Mouse (Mus musculus) liver, embryonic 14.5 days (tissue): ENCODE data around the gene Akap10. TPM values are rescaled to one million over a fixed set of nuclear protein-coding genes. Genes with fewer than 3 reads are reported as not detected.

Source experiments
- ATAC-seq: fragments of 200-750 bp; cut with Nextera tagmentation; 2 replicates; pipeline ENCODE4 v1.8.0; 2017; ENCODE audit warnings: moderate number of reproducible peaks, mild to moderate bottlenecking, moderate library complexity; ENCODE audit not compliant: insufficient read depth
- DNase-seq, 3 experiments: peaks; one replicate each; pipeline ENCODE4 v3.0.0-alpha.2; 2012 to 2013; ENCODE audit warnings: low read depth in 3 of 3, low spot score in 3 of 3
- H3K27ac ChIP-seq: fragments of 300-500 bp; sonication (generic); 2 replicates; pipeline ENCODE4 v1.5.1; 2014; ENCODE audit warnings: moderate library complexity, mild to moderate bottlenecking, control low read depth, inconsistent platforms
- H3K27me3 ChIP-seq: fragments of 300-500 bp; sonication (generic); 2 replicates; pipeline ENCODE4 v1.6.1; 2014; ENCODE audit warnings: mild to moderate bottlenecking, low read length, moderate library complexity; ENCODE audit not compliant: control insufficient read depth, insufficient read depth
- H3K36me3 ChIP-seq: fragments of 300-500 bp; sonication (generic); replicated peaks from 2 replicates; pipeline ENCODE4 v1.6.1; 2014; ENCODE audit warnings: low read depth; ENCODE audit not compliant: control insufficient read depth, insufficient read depth
- H3K4me1 ChIP-seq, 2 experiments: fragments of 200-500 bp in 1 of 2; fragments of 300-500 bp in 1 of 2; sonication (generic) in 1 of 2; replicated peaks; 2 replicates each; pipeline ENCODE4 v1.6.1; 2012 to 2014; ENCODE audit warnings: antibody characterized with exemption in 1 of 2, inconsistent platforms in 1 of 2, low read length in 1 of 2; ENCODE audit not compliant: control insufficient read depth in 2 of 2, insufficient read depth in 2 of 2
- H3K4me2 ChIP-seq: fragments of 300-500 bp; sonication (generic); 2 replicates; pipeline ENCODE4 v1.6.1; 2014; ENCODE audit warnings: low read depth, mild to moderate bottlenecking, control low read depth, moderate library complexity
- H3K4me3 ChIP-seq, 2 experiments: fragments of 200-500 bp in 1 of 2; fragments of 300-500 bp in 1 of 2; sonication (generic) in 1 of 2; 2 replicates each; pipeline ENCODE4 v1.5.1; 2012 to 2014; ENCODE audit warnings: low read depth in 2 of 2, low read length in 2 of 2, mild to moderate bottlenecking in 2 of 2, control low read depth in 1 of 2, inconsistent platforms in 1 of 2, moderate library complexity in 1 of 2; ENCODE audit not compliant: insufficient read depth in 1 of 2
- H3K9ac ChIP-seq: fragments of 300-500 bp; sonication (generic); replicated peaks from 2 replicates; pipeline ENCODE4 v1.6.1; 2014; ENCODE audit warnings: mild to moderate bottlenecking, control low read depth, moderate library complexity
- H3K9me3 ChIP-seq: fragments of 300-500 bp; sonication (generic); 2 replicates; pipeline ENCODE4 v1.6.1; 2016; ENCODE audit warnings: low read length, mixed read lengths; ENCODE audit not compliant: control insufficient read depth
- CTCF ChIP-seq: IDR thresholded peaks from 2 replicates; pipeline ENCODE4 v1.5.1; 2016; ENCODE audit warnings: antibody characterized with exemption, low read depth, control low read depth
- EP300 ChIP-seq: IDR thresholded peaks from 2 replicates; pipeline ENCODE4 v1.6.1; 2016; ENCODE audit warnings: antibody characterized with exemption, low read depth
- WGBS: fragments of 180-500 bp; shearing (Covaris S2); extraction: QIAGEN DNeasy Blood & Tissue Kit; methylation state at CpG from one replicate; pipeline ENCODE4 v1.1.7; 2014; ENCODE audit not compliant: insufficient replicate concordance; 5-methylcytosine and 5-hydroxymethylcytosine counted together
- polyA plus RNA-seq, 2 experiments: library from polyadenylated mRNA; depleted of rRNA in 1 of 2; stranded (reverse) in 1 of 2; unstranded in 1 of 2; fragments of >200 nt; fragmentation: Nextera tagmentation in 1 of 2; extraction: Ambion mirVana in 1 of 2; gene quantifications; 2 replicates each; pipeline versions ENCODE4 v1.2.1 to v1.2.3; 2012 to 2014

Akap10 gene
- polyA plus RNA-seq, 2 experiments: 5.7 to 6.5 TPM

GRCm38 (mm10) chr11:61968875-61969274 lies 38.8 kb upstream of the Akap10 start:
- H3K27me3 ChIP-seq: no peaks in the 10 kb centered on the region
- 40% methylated on average over 2 of the region's 2 CpGs for WGBS
- no peak for TF ChIP-seq CTCF
- peak; percentile 82 for TF ChIP-seq EP300
- peaks cover 44 to 46% of the 10 kb centered on the region in 2 experiments for H3K4me1 ChIP-seq
- H3K4me2 ChIP-seq: peak overlapping the region; percentile 55
- no peaks in the 10 kb centered on the region for H3K9me3 ChIP-seq
- peak; percentile 87 for ATAC-seq
- DNase-seq: peak; percentile 54 to 61 (median 55)
- H3K36me3 ChIP-seq: peaks cover 6% of the 10 kb centered on the region
- H3K27ac ChIP-seq: peak overlapping the region; percentile 88
- 0 out of 4 replicates have a peak overlapping the region, but pooled peaks of 1 of the 2 experiments have one; percentile 7 for H3K4me3 ChIP-seq
- peak overlapping the region; percentile 29; the same call in 1 of the 2 replicates for H3K9ac ChIP-seq

- Histone ChIP-seq H3K27ac (peak overlapping the region; percentile 64), H3K4me1 (peaks cover 58 to 65% of the 10 kb centered on the region in 2 experiments), H3K27me3 (no peaks in the 10 kb centered on the region), H3K9me3 (no peaks in the 10 kb centered on the region), H3K4me3 (0 out of 4 replicates have a peak overlapping the region, but pooled peaks of 1 of the 2 experiments have one; percentile 8), H3K36me3 (peaks cover 8% of the 10 kb centered on the region), H3K4me2 (peak overlapping the region; percentile 53), H3K9ac (peak overlapping the region; percentile 18; the same call in 1 of the 2 replicates)
- 50% methylated on average over 8 of the region's 8 CpGs for WGBS
- ATAC-seq: peak; percentile 42; the same call in 1 of the 2 replicates
- no peak for DNase-seq
- TF ChIP-seq CTCF: no peak
- no peak for TF ChIP-seq EP300
Observed at GRCm38 (mm10) chr11:61967034-61967433, 37.0 kb upstream of the Akap10 start.

GRCm38 (mm10) chr11:61964611-61965010 lies 34.6 kb upstream of the Akap10 start:
- 85% methylated on average over 5 of the region's 5 CpGs for WGBS
- DNase-seq: no peak
- ATAC-seq: no peak
- Histone ChIP-seq H3K4me2 (no peak overlapping the region), H3K36me3 (peaks cover 8% of the 10 kb centered on the region), H3K9me3 (no peaks in the 10 kb centered on the region), H3K4me1 (peaks cover 72 to 75% of the 10 kb centered on the region in 2 experiments), H3K9ac (no peak overlapping the region), H3K4me3 (no peak overlapping the region), H3K27me3 (no peaks in the 10 kb centered on the region), H3K27ac (no peak overlapping the region)
- no peak for TF ChIP-seq EP300
- TF ChIP-seq CTCF: no peak

DNA sequence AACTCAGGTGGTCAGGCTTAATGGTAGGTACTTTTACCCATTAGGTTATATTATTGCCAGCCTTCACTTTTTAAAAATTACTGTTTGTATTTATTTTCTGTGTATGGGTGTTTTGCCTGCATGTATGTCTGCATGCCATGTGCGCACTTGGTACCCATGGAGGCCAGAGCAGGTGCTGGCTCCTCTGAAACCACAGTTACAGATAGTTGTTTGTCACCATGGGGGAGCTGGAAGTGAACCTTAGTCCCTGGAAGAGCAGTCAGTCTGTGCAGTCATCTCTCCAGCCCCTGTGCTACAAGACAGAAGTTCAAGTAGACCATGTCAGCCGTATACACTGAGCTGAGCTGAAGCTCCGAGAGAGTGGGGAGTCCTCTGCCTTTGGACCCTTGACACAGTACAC lies 33.1 kb upstream of the Akap10 start:
- no peaks in the 10 kb centered on the region for H3K9me3 ChIP-seq
- no peak overlapping the region for H3K4me3 ChIP-seq
- peak overlapping the region; percentile 65; the same call in 1 of the 2 replicates for H3K27ac ChIP-seq
- no peak for ATAC-seq
- H3K36me3 ChIP-seq: peaks cover 6% of the 10 kb centered on the region
- TF ChIP-seq CTCF (no peak), EP300 (no peak)
- no peak for DNase-seq
- 87% methylated on average over 3 of the region's 3 CpGs for WGBS
- no peak overlapping the region; the same call in 1 of the 2 replicates for H3K9ac ChIP-seq
- peak overlapping the region; percentile 44; the same call in 1 of the 2 replicates for H3K4me2 ChIP-seq
- H3K27me3 ChIP-seq: no peaks in the 10 kb centered on the region
- H3K4me1 ChIP-seq: peaks cover 63 to 68% of the 10 kb centered on the region in 2 experiments

DNA sequence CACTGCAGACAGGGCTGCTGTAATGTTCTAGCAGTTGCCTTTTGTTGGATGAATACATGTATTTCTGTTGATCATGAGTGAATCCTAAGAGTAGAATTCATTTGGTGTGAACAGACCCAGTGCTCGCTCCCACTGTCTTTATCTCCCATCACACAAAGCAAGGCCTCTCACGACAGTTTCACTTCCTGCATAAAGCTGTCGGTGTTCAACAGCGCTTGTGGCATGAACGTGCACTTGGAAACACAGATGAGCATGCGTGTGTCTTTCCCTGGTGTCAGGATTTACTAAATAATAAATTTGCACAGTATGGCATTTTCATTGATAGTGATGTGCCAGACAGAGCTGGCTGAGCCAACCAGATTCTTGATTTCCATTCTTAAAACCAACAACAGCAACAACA lies 32.6 kb upstream of the Akap10 start:
- peak overlapping the region; percentile 44 for H3K4me2 ChIP-seq
- ATAC-seq (no peak), DNase-seq (no peak)
- peak overlapping the region; percentile 65 for H3K27ac ChIP-seq
- no peak overlapping the region for H3K4me3 ChIP-seq
- TF ChIP-seq EP300 (no peak), CTCF (no peak)
- peaks cover 59 to 66% of the 10 kb centered on the region in 2 experiments for H3K4me1 ChIP-seq
- no peaks in the 10 kb centered on the region for H3K9me3 ChIP-seq
- H3K9ac ChIP-seq: 0 out of 2 replicates have a peak overlapping the region, but pooled peaks have one; percentile 15
- 17% methylated on average over 6 of the region's 6 CpGs for WGBS
- peaks cover 6% of the 10 kb centered on the region for H3K36me3 ChIP-seq
- no peaks in the 10 kb centered on the region for H3K27me3 ChIP-seq
